Mouse (Mus musculus): Measurements from ENCODE around the gene Rhox2f. TPM values are rescaled to one million over a fixed set of nuclear protein-coding genes. Genes with fewer than 3 reads are reported as not detected.
"Not testable (repeated sequence)": the region's sequence is repeated elsewhere in the genome, so short reads cannot be mapped to it uniquely, and the experiment has no call there.

Rhox2f gene
- not detected in 2 replicates for polyA plus RNA-seq (2015; fragmentation: Nextera tagmentation; extraction: Ambion mirVana)

- H3K4me2 ChIP-seq (replicated peaks); H3K27ac ChIP-seq (replicated peaks); ATAC-seq (ENCODE audit: insufficient number of reproducible peaks, low FRiP score, low TSS enrichment, low read depth); H3K36me3 ChIP-seq; H3K9me3 ChIP-seq (replicated peaks); H3K4me1 ChIP-seq; H3K27me3 ChIP-seq; H3K9ac ChIP-seq; H3K4me3 ChIP-seq (replicated peaks): not testable (repeated sequence)
- WGBS: 93% methylated on average over 8 of the region's 8 CpGs
Measured at GRCm38 (mm10) chrX:37571105-37571504, at the start of gene Rhox2f. TSS of gene Rhox2f (plus strand) at chrX:37571405.

GRCm38 (mm10) chrX:37530152-37530551 is 41.1 kb upstream of the Rhox2f start, which contains the start of gene Rhox2e:
TSS of gene Rhox2e (plus strand) at chrX:37530452.
- H3K4me3 ChIP-seq (replicated peaks); ATAC-seq (ENCODE audit: insufficient number of reproducible peaks, low FRiP score, low TSS enrichment, low read depth); H3K4me2 ChIP-seq (replicated peaks); H3K27ac ChIP-seq (replicated peaks); H3K27me3 ChIP-seq; H3K36me3 ChIP-seq; H3K9me3 ChIP-seq (replicated peaks); H3K9ac ChIP-seq; H3K4me1 ChIP-seq: not testable (repeated sequence)
- 100% methylated on average over 2 of the region's 8 CpGs for WGBS

- not testable (repeated sequence) for H3K27me3 ChIP-seq; H3K36me3 ChIP-seq; H3K4me1 ChIP-seq; H3K4me3 ChIP-seq (replicated peaks); ATAC-seq (ENCODE audit: insufficient number of reproducible peaks, low FRiP score, low TSS enrichment, low read depth); H3K9ac ChIP-seq; H3K4me2 ChIP-seq (replicated peaks); H3K9me3 ChIP-seq (replicated peaks); H3K27ac ChIP-seq (replicated peaks)
- 60% methylated on average over 1 of the region's 4 CpGs for WGBS
Measured at GRCm38 (mm10) chrX:37541719-37542118, 29.5 kb upstream of the Rhox2f start, which contains the start of gene Rhox3e. TSS of gene Rhox3e (plus strand) at chrX:37542019.

- not testable (repeated sequence) for H3K27me3 ChIP-seq; ATAC-seq (ENCODE audit: insufficient number of reproducible peaks, low FRiP score, low TSS enrichment, low read depth); H3K4me1 ChIP-seq; H3K9me3 ChIP-seq (replicated peaks); H3K9ac ChIP-seq; H3K36me3 ChIP-seq; H3K4me2 ChIP-seq (replicated peaks); H3K4me3 ChIP-seq (replicated peaks); H3K27ac ChIP-seq (replicated peaks)
- 96% methylated on average over 10 of the region's 18 CpGs for WGBS
Measured at GRCm38 (mm10) chrX:37557112-37557511, 14.1 kb upstream of the Rhox2f start, which contains the start of gene Rhox4e. TSS of gene Rhox4e (plus strand) at chrX:37557412.

- H3K4me2 ChIP-seq (replicated peaks); H3K36me3 ChIP-seq; H3K4me1 ChIP-seq; H3K4me3 ChIP-seq (replicated peaks); ATAC-seq (ENCODE audit: insufficient number of reproducible peaks, low FRiP score, low TSS enrichment, low read depth); H3K27ac ChIP-seq (replicated peaks); H3K27me3 ChIP-seq; H3K9me3 ChIP-seq (replicated peaks); H3K9ac ChIP-seq: not testable (repeated sequence)
- WGBS: 32% methylated on average over 2 of the region's 2 CpGs
Measured at GRCm38 (mm10) chrX:37572638-37573037, 1.4 kb downstream of the Rhox2f start.

- not testable (repeated sequence) for H3K4me1 ChIP-seq; H3K27ac ChIP-seq (replicated peaks); H3K9ac ChIP-seq; ATAC-seq (ENCODE audit: insufficient number of reproducible peaks, low FRiP score, low TSS enrichment, low read depth); H3K4me3 ChIP-seq (replicated peaks); H3K9me3 ChIP-seq (replicated peaks); H3K36me3 ChIP-seq; H3K4me2 ChIP-seq (replicated peaks); H3K27me3 ChIP-seq
Measured at GRCm38 (mm10) chrX:37580692-37581091, 9.5 kb downstream of the Rhox2f start, which contains the start of gene Rhox3f. TSS of gene Rhox3f (plus strand) at chrX:37580992.

- H3K27ac ChIP-seq (replicated peaks); ATAC-seq (ENCODE audit: insufficient number of reproducible peaks, low FRiP score, low TSS enrichment, low read depth); H3K9me3 ChIP-seq (replicated peaks); H3K4me2 ChIP-seq (replicated peaks); H3K27me3 ChIP-seq; H3K4me3 ChIP-seq (replicated peaks); H3K9ac ChIP-seq; H3K36me3 ChIP-seq; H3K4me1 ChIP-seq: not testable (repeated sequence)
- WGBS: 93% methylated on average over 13 of the region's 19 CpGs
Measured at GRCm38 (mm10) chrX:37607604-37608003, 36.4 kb downstream of the Rhox2f start, which contains the start of gene Rhox4f. TSS of gene Rhox4f (minus strand) at chrX:37607704.

Other genes starting within 250 kb of the Rhox2f start
- gene Rhox3a2, start 191.4 kb upstream of the Rhox2f start, polyA plus RNA-seq (2015; fragmentation: Nextera tagmentation; extraction: Ambion mirVana): not detected in 2 replicates
- 0.55 and 1.5 TPM in 2 replicates for gene Rhox4a2, start 180.6 kb upstream of the Rhox2f start, polyA plus RNA-seq (2015; fragmentation: Nextera tagmentation; extraction: Ambion mirVana)
- gene Rhox2b, start 159.3 kb upstream of the Rhox2f start, polyA plus RNA-seq (2015; fragmentation: Nextera tagmentation; extraction: Ambion mirVana): not detected in 2 replicates
- gene Rhox4b, start 138.9 kb upstream of the Rhox2f start, polyA plus RNA-seq (2015; fragmentation: Nextera tagmentation; extraction: Ambion mirVana): 0.43 and 0.72 TPM in 2 replicates
- not detected in 2 replicates for gene Rhox2c, start 117.7 kb upstream of the Rhox2f start, polyA plus RNA-seq (2015; fragmentation: Nextera tagmentation; extraction: Ambion mirVana)
- gene Rhox3c, start 112.8 kb upstream of the Rhox2f start, polyA plus RNA-seq (2015; fragmentation: Nextera tagmentation; extraction: Ambion mirVana): not detected in 2 replicates
- gene Rhox4c, start 91.1 kb upstream of the Rhox2f start, polyA plus RNA-seq (2015; fragmentation: Nextera tagmentation; extraction: Ambion mirVana): not detected in 2 replicates
- gene Rhox2d, start 78.0 kb upstream of the Rhox2f start, polyA plus RNA-seq (2015; fragmentation: Nextera tagmentation; extraction: Ambion mirVana): not detected in 2 replicates
- gene Rhox4d, start 57.0 kb upstream of the Rhox2f start, polyA plus RNA-seq (2015; fragmentation: Nextera tagmentation; extraction: Ambion mirVana): not detected in 2 replicates
- gene Rhox2e, start 41.0 kb upstream of the Rhox2f start, polyA plus RNA-seq (2015; fragmentation: Nextera tagmentation; extraction: Ambion mirVana): not detected in 2 replicates
- not detected in 2 replicates for gene Rhox3e, start 29.4 kb upstream of the Rhox2f start, polyA plus RNA-seq (2015; fragmentation: Nextera tagmentation; extraction: Ambion mirVana)
- gene Rhox4e, start 14.0 kb upstream of the Rhox2f start, polyA plus RNA-seq (2015; fragmentation: Nextera tagmentation; extraction: Ambion mirVana): not detected in 2 replicates
- not detected in 2 replicates for gene Rhox3f, start 9.6 kb downstream of the Rhox2f start, polyA plus RNA-seq (2015; fragmentation: Nextera tagmentation; extraction: Ambion mirVana)
- gene Rhox4f, start 36.3 kb downstream of the Rhox2f start, polyA plus RNA-seq (2015; fragmentation: Nextera tagmentation; extraction: Ambion mirVana): not detected in 2 replicates
- not detected in 2 replicates for gene Rhox3g, start 57.2 kb downstream of the Rhox2f start, polyA plus RNA-seq (2015; fragmentation: Nextera tagmentation; extraction: Ambion mirVana)
- gene Rhox2g, start 72.1 kb downstream of the Rhox2f start, polyA plus RNA-seq (2015; fragmentation: Nextera tagmentation; extraction: Ambion mirVana): not detected in 2 replicates
- gene Rhox4g, start 79.9 kb downstream of the Rhox2f start, polyA plus RNA-seq (2015; fragmentation: Nextera tagmentation; extraction: Ambion mirVana): not detected in 2 replicates
- gene Rhox3h, start 97.4 kb downstream of the Rhox2f start, polyA plus RNA-seq (2015; fragmentation: Nextera tagmentation; extraction: Ambion mirVana): not detected in 2 replicates
- not detected in 2 replicates for gene Rhox2h, start 101.9 kb downstream of the Rhox2f start, polyA plus RNA-seq (2015; fragmentation: Nextera tagmentation; extraction: Ambion mirVana)
- gene Rhox5, start 233.4 kb downstream of the Rhox2f start, polyA plus RNA-seq (2015; fragmentation: Nextera tagmentation; extraction: Ambion mirVana): 1.3 and 2.2 TPM in 2 replicates